Mouse (Mus musculus): ENCODE measurements around the gene Medag.

DNA sequence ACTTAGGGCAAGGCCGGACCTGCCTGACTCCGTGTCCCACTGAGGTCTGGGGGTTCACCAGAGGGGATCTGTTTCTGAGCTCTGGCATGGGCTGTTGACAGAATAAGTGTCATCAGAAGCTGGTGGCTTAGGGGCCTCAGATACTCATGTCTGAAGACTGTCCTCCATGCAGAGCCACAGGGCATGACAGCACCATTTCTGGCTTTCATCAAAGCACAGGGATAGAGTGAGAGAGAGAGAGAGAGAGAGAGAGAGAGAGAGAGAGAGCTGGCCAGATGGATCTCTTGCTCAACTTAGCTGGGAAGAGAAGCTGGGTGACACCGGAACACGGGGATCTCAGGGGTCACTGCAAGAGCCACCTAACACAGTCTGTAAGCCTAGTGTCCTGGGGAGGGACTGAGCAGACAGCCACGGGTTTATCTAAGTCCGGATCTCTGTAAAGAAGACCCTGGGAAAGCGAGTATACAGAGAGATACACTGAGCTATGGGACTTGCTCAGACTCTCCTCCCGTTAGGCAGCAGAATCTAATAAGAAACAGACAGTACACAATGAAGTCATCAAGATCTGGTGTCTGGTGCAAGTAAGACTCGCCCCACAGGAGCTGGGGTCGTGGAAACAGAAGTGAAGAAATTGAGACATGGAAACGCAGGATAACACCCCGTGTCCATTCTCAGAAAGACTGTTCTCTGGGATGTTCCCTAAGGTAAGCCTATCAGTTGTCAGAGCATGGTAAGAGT lies 42.8 kb upstream of the Medag start:
- TF ChIP-seq CTCF (IDR thresholded peaks at IDR 0.05; ENCODE audit: low read depth) = no peak
- no peak for TF ChIP-seq EP300 (optimal IDR thresholded peaks at IDR 0.05)

Data from stomach, postnatal 0 days (tissue).